Mouse (Mus musculus): ENCODE results near the gene Fthl17c.
"Not testable (repeated sequence)": the region's sequence is repeated elsewhere in the genome, so short reads cannot be mapped to it uniquely, and the experiment has no call there.

Gene Fthl17c

DNA sequence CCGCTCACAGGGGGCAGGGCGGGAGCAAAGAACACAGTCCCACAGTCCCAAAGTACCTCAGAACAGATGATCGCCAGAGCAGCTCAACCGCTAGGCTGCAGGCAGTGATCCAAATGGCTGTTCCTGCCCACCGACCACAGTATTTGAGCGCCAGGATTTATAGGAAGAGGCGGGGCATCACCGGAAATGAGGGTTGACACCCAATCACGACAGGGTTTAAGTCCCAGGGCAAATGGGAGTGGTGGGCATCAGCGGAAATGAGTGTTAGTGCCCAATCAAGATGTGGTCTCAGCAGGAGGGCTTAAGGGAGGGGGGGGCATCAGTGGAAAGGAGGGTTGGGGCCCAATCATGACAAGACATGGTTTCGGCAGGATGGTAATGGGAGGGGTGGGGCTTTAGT lies at the start of gene Fthl17c:
Gene Fthl17c, minus strand, starts transcription at position 101 of the 400 bp plus-strand sequence.
- DNase-seq, result not testable (repeated sequence)

DNA sequence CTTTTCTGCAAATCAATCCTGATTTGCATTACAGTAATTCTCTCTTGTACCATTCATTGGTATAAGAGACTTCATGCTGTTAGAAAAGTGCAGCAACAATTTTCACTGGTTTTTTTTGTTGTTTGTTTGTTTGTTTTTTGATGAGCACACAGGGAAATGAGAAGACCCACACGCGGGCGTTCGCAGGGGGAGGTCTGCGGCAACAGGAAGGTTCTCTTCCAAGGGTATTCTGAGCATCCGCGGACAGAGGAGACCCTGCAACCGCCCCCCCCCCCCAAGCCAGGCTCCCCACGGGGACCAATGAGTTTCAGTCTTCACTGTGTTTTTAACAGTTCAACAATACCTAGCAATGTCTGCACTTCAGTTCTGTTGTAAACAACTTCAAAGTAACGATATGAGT lies 43.1 kb upstream of the Fthl17c start:
- no peak for DNase-seq

DNA sequence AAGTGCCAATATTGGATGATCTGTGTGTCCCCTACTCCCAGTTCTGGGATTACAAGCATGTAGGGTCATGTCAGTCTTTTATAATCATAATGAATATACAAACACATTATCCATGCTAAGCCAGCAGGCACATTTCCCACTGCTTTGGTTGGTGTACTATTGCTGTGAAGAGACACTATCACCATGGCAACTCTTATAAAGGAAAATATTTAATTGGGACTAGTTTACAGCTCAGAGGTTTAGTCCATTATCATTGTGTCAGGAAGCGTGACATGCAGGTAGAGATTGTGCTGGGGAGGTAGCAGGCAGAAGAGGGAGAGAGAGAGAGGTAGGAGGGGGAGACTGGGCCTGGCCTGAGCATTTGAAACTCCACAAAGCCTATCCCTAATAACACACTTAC lies 39.7 kb upstream of the Fthl17c start:
- no peak for DNase-seq

DNA sequence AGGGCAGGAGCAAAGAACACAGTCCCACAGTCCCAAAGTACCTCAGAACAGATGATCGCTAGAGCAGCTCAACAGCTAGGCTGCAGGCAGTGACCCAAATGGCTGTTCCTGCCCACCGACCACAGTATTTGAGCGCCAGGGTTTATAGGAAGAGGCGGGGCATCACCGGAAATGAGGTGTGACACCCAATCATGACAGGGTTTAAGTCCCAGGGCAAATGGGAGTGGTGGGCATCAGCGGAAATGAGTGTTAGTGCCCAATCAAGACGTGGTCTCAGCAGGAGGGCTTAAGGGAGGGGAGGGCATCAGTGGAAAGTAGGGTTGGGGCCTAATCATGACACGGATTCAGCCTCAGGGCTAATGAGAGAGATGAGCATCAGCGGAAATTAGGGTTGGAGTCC lies 10.3 kb upstream of the Fthl17c start, which contains the start of gene Fthl17d:
Gene Fthl17d, minus strand, starts transcription at position 101 of the 400 bp plus-strand sequence.
- not testable (repeated sequence) for DNase-seq

DNA sequence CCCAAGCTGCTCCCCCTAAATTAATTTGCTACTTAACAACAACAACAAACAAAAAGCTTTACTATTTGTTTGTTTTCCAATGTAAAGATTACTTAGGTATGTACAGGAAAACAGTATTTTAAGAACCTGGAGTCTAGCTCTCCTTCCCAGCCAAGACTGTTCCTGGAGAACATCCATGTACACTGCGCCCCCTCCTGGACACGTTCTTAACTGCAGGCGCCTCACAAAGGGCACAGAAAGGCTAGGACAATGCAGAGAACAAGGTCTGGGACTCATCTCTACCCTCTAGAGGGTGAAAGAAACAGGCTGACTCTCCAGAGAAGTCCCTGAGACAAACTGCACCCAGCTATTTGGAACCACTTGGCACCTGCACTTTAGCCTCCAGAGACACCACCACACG lies 11.7 kb downstream of the Fthl17c start:
- peak; percentile 11 for DNase-seq

DNA sequence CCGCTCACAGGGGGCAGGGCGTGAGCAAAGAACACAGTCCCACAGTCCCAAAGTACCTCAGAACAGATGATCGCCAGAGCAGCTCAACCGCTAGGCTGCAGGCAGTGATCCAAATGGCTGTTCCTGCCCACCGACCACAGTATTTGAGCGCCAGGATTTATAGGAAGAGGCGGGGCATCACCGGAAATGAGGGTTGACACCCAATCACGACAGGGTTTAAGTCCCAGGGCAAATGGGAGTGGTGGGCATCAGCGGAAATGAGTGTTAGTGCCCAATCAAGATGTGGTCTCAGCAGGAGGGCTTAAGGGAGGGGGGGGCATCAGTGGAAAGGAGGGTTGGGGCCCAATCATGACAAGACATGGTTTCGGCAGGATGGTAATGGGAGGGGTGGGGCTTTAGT lies 13.5 kb downstream of the Fthl17c start, which contains the start of gene Fthl17b:
Gene Fthl17b, minus strand, starts transcription at position 101 of the 400 bp plus-strand sequence.
- not testable (repeated sequence) for DNase-seq

DNA sequence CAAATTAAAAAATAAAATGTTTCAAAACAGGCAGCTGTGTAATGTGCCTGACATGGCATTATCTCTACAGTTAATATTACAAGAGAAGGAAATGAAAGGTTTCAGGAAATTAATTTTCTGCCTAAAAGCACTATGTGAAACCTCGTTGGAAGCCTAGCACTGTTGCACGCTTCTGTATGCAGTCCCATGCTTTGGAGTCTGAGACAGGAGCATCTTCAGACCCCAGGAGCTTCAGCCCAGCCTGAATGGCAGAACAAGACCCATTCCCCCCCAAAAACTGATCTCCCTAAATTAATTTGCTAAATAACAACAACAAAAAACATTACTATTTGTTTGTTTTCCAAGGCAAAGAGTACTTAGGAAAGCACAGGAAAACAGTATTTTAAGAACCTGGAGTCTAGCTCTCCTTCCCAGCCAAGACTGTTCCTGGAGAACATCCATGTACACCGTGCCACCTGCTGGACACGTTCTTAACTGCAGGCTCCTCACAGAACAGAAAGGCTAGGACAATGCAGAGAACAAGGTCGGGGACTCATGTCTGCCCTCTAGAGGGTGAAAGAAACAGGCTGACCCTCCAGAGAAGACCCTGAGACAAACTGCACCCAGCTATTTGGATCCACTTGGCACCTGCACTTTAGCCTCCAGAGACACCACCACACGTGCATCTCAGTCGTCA lies 28.1 kb downstream of the Fthl17c start:
- DNase-seq, result peak; percentile 92

DNA sequence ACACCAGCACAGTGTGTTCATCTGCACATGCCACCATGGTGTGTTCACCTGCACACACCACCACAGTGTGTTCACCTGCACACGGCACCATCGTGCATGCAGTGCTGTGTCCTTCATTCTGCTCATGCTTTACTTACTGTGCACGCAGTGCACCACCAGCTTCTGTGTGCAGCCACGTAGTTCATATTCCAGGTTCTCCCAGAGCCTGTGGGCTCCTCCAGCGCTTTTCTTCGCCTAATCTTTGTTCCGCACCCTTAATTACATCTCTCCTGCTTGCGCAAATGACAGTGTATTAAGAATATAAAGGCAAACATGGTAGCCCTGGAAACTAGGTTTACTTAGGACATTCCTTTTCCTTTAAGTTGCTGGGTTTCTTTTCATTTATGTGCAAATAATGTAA lies 32.3 kb downstream of the Fthl17c start:
- no peak for DNase-seq

DNA sequence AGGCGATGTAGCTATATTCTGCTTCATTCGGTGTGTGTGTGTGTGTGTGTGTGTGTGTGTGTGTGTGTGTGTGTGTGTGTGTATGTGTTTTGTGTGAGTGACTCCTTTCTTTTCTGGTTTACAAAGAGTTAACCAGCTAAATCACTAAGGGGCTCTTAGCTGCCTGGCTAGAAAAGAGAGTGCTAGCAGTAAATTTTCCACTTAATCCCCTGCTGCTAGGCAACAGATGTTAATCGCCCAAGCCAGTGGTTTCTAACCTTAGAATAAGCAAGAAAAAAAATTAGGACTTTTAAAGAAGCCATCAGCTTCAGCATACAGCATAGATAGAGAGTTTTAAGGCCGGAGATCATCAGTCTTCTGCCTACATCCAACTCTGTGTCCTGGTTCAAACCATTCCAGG lies 49.1 kb downstream of the Fthl17c start:
- no peak for DNase-seq

Data from kidney, postnatal 10 days (tissue).